Mouse (Mus musculus) small intestine, adult 2 months (tissue): ENCODE measurements around the gene Rpa1.

Source experiments
- CTCF ChIP-seq: fragments of 200-500 bp; IDR thresholded peaks from 2 replicates; pipeline ENCODE4 v1.5.1; 2012; ENCODE audit warnings: low read depth, mild to moderate bottlenecking, control low read depth, inconsistent platforms, low read length, moderate library complexity, mixed read lengths; ENCODE audit not compliant: insufficient replicate concordance, insufficient read length; ENCODE audit errors: extremely low read depth
- POLR2A ChIP-seq: fragments of 200-500 bp; IDR thresholded peaks from 2 replicates; pipeline ENCODE4 v1.6.1; 2012; ENCODE audit warnings: low read depth, mild to moderate bottlenecking, control low read depth, inconsistent platforms, low read length, moderate library complexity

- no peak for TF ChIP-seq POLR2A
- TF ChIP-seq CTCF, result no peak
These were observed 528 bp downstream of the Rpa1 start for GRCm38 (mm10) chr11:75347596-75347995.
